Mouse (Mus musculus): Measurements from ENCODE around the gene Boll. TPM values are rescaled to one million over a fixed set of nuclear protein-coding genes. Genes with fewer than 3 reads are reported as not detected.

The Boll gene
- 0.66 and 0.95 TPM in 2 replicates for polyA plus RNA-seq (2012)

DNA sequence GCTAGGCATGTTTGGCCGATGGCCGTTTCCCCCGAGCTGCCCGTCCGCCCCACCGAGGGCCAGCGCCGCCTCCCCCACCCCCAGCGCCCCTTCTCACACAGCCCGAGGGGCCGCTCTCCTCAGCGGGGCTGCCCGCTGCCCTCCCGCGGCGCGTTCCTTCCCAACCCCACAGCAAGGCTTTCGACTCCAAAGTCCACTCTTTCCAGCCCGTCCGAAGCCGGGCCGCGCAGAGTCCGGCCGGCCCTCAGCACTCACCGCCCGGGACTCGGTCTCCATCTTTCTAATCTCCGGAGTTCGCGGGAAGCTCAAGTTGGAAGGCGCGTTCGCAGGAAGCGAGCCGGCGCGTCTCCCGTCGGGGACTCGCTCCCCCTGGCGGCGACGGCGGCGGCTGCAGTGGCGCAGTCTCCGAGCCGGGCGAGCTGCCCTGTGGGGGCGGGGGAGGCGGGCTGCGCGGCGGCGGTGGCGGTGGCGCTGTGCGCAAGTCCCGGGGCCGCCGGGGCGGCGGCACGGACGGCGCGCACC, at the start of gene Boll:
TSS of gene Boll (minus strand) at position 426 of the 522 bp plus-strand sequence.

DNA sequence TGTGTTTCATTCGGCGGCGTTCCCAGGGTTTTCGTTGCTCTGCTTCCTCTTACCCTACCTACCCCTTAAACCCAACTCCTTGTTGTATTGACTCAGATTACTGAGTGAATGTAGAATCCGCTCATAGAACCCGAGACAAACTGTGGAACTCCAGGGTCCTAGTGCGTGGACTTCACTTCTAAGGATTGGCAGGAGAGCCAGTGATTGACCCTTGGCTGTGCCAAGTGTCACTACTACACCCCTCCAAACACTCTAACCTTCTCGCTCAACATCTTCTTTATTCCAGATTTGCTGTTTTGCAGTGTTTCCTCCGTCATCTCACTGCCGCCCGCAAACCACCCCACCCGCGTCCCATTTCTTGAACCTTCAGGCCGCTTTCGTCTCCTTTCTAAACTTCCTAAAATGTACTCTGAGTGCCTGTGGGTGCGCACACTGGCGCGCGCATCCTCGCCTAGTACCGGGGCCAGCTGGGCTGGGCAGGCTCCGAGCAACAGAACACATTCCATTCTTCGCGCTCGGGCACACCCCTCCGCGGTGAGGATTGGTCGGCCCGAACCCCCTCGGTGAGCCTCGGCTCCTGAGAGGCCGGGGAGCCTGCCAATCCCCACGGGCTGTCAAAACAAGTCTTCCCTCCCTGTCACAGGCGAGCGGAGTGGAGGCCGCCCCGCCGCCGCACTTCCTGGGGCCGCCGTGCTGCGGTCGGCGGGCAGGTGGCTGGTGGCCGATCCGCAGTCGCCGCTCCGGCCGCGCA, 42.2 kb upstream of the Boll start, which contains the start of gene Plcl1:
TSS of gene Plcl1 (plus strand) at position 650 of the 751 bp plus-strand sequence.

DNA sequence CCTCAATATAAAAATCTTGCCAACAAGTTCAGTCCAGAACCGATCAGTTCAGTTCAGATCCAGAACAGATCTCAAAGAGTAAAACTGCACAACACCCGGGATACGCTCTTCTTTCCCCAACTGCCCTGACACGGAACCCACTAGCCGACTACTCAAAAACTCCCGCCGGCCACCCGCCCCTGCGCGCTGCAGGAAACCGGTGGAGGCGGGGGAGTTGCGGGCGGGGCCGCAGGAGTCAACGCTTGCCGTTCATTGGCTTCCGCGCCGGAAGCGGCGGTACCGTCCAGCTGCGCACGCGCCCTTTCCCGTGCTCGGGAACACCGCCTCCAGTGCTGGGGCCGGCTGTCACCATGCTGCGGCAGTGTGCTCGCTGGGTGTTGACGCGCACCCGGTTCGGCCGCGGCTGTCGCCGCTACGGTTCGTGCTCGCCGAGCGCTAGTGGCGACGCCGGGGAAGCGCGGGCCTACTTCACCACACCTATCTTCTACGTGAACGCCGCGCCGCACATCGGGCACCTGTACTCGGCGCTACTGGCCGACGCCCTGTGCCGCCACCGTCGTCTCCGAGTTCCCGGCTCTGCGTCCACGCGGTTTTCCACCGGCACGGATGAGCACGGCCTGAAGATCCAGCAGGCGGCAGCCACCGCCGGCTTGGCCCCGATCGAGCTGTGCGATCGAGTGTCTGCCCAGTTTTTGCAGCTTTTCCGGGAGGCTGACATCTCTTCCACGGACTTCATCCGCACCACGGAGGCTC, 126.2 kb downstream of the Boll start, which contains the start of gene Mars2:
TSS of gene Mars2 (plus strand) at position 288 of the 753 bp plus-strand sequence.

DNA sequence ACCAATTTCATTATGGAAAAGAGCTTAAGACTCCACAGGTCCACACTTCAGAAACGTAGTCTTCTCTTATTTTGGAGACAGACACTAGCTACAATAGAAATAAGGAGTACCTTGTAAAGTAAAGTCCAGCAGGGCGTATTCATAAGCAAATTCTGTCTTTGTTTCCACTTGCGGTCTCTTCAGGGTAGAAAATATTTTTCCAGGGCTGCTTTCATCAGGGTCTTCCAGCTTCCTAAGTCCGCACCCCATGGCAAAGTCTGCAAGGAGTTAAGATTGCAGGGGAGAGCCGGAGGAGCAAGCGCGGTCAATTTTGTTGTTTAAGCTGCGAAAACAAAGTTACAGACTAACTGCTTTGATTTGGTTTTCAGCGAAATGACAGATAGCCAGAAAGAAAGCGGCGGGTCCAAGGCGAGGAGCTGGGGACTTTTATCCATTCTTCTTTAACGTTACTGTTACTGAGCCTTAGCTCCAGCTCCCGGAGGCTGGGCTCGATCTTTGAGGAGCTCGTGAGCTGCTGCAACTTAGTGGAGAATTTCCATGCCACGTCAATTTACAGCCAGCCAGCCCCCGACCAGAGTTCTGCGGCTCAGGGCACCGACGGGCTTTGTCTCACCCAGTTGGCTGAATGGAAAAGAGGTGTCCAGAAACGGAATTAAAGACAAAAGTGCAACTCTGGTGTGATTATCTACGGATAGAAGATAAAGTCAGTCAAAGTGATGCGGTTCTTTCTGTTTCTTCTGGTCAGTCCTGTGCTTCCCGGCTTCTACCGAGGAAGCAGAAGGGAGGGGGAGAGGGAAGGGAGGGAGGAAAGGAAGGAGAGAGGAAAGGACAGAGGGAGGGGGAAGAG, 137.0 kb downstream of the Boll start, which contains the start of gene Rftn2:
TSS of gene Rftn2 (minus strand) at position 772 of the 847 bp plus-strand sequence.

Other genes starting within 250 kb of the Boll start
- gene Mob4, start 232.2 kb downstream of the Boll start, polyA plus RNA-seq (2012): 5.3 and 5.8 TPM in 2 replicates
- gene Rftn2, start 136.7 kb downstream of the Boll start, polyA plus RNA-seq (2012): 0.19 and 0.20 TPM in 2 replicates
- gene Mars2, start 126.3 kb downstream of the Boll start, polyA plus RNA-seq (2012): 1.5 and 2.0 TPM in 2 replicates
- gene Plcl1, start 42.5 kb upstream of the Boll start, polyA plus RNA-seq (2012): 0.14 and 0.24 TPM in 2 replicates

Measured in megakaryocyte-erythroid progenitor cell, adult 5 weeks (primary cell).